Mouse (Mus musculus) midbrain, embryonic 13.5 days (tissue): ENCODE measurements at regions not wholly inside any gene's neighbourhood (a gene's known extent, or its start where the extent isn't known, plus 50 kb on each side); places are given as distances from the start of the nearest gene placed in this dataset.

ENCODE experiments used
- ATAC-seq: fragments of 200-750 bp; cut with Nextera tagmentation; 2 replicates; pipeline ENCODE4 v1.8.0; 2017; ENCODE audit warnings: mild to moderate bottlenecking, moderate TSS enrichment, moderate library complexity
- H3K27ac ChIP-seq: fragments of 300-500 bp; sonication (generic); 2 replicates; pipeline ENCODE4 v1.5.1; 2015; ENCODE audit warnings: inconsistent platforms, mild to moderate bottlenecking, moderate library complexity
- H3K27me3 ChIP-seq: fragments of 300-500 bp; sonication (generic); 2 replicates; pipeline ENCODE4 v1.6.1; 2015; ENCODE audit warnings: mild to moderate bottlenecking, inconsistent platforms
- H3K36me3 ChIP-seq: fragments of 300-500 bp; sonication (generic); 2 replicates; pipeline ENCODE4 v1.6.1; 2015; ENCODE audit warnings: mild to moderate bottlenecking, inconsistent platforms
- H3K4me1 ChIP-seq: fragments of 300-500 bp; sonication (generic); replicated peaks from 2 replicates; pipeline ENCODE4 v1.6.1; 2015; ENCODE audit warnings: inconsistent platforms
- H3K4me2 ChIP-seq: fragments of 300-500 bp; sonication (generic); replicated peaks from 2 replicates; pipeline ENCODE4 v1.6.1; 2015; ENCODE audit warnings: moderate library complexity, mild to moderate bottlenecking, inconsistent platforms
- H3K4me3 ChIP-seq: fragments of 300-500 bp; sonication (generic); replicated peaks from 2 replicates; pipeline ENCODE4 v1.5.1; 2015; ENCODE audit warnings: mild to moderate bottlenecking, inconsistent platforms
- H3K9ac ChIP-seq: fragments of 300-500 bp; sonication (generic); replicated peaks from 2 replicates; pipeline ENCODE4 v1.6.1; 2015; ENCODE audit warnings: mild to moderate bottlenecking, inconsistent platforms
- H3K9me3 ChIP-seq: fragments of 300-500 bp; sonication (generic); 2 replicates; pipeline ENCODE4 v1.6.1; 2016; ENCODE audit warnings: mild to moderate bottlenecking, inconsistent platforms
- WGBS: fragments of 180-500 bp; shearing (Covaris S2); methylation state at CpG from one replicate; pipeline ENCODE4 v1.1.7; 2015; 5-methylcytosine and 5-hydroxymethylcytosine counted together

- Histone ChIP-seq H3K27me3 (no peaks in the 10 kb centered on the region), H3K9ac (peak overlapping the region; percentile 50), H3K4me3 (peak overlapping the region; percentile 23), H3K9me3 (no peaks in the 10 kb centered on the region), H3K36me3 (peaks cover 23% of the 10 kb centered on the region), H3K27ac (peak overlapping the region; percentile 75), H3K4me2 (peak overlapping the region; percentile 45), H3K4me1 (peaks cover 19% of the 10 kb centered on the region)
- 53% methylated on average over 6 of the region's 6 CpGs for WGBS
- ATAC-seq, result no peak
Measured at GRCm38 (mm10) chr3:17799120-17799519, 149.1 kb upstream of the Cypt12 start.

GRCm38 (mm10) chr3:17800810-17801209 lies 147.4 kb upstream of the Cypt12 start:
- peak overlapping the region; percentile 43 for H3K4me2 ChIP-seq
- H3K4me3 ChIP-seq, result no peak overlapping the region
- WGBS, result 68% methylated on average over 2 of the region's 2 CpGs
- H3K27ac ChIP-seq, result peak overlapping the region; percentile 75
- ATAC-seq, result no peak
- peak overlapping the region; percentile 48; the same call in 1 of the 2 replicates for H3K9ac ChIP-seq
- H3K4me1 ChIP-seq, result peaks cover 27% of the 10 kb centered on the region
- peaks cover 8% of the 10 kb centered on the region for H3K36me3 ChIP-seq
- H3K27me3 ChIP-seq, result no peaks in the 10 kb centered on the region
- no peaks in the 10 kb centered on the region for H3K9me3 ChIP-seq

- no peaks in the 10 kb centered on the region for H3K9me3 ChIP-seq
- 0 out of 2 replicates have a peak, but pooled peaks have one; percentile 16 for ATAC-seq
- H3K4me1 ChIP-seq, result peaks cover 24% of the 10 kb centered on the region
- WGBS, result 64% methylated on average over 5 of the region's 5 CpGs
- peak overlapping the region; percentile 81 for H3K27ac ChIP-seq
- H3K27me3 ChIP-seq, result no peaks in the 10 kb centered on the region
- H3K9ac ChIP-seq, result peak overlapping the region; percentile 49
- H3K4me2 ChIP-seq, result peak overlapping the region; percentile 32
- peaks cover 3% of the 10 kb centered on the region; the same call in 1 of the 2 replicates for H3K36me3 ChIP-seq
- no peak overlapping the region for H3K4me3 ChIP-seq
Measured at GRCm38 (mm10) chr3:17801479-17801878, 146.7 kb upstream of the Cypt12 start.

GRCm38 (mm10) chr3:17805185-17805584 lies 143.0 kb upstream of the Cypt12 start:
- H3K27ac ChIP-seq, result no peak overlapping the region; the same call in 1 of the 2 replicates
- no peak for ATAC-seq
- H3K9ac ChIP-seq, result no peak overlapping the region

GRCm38 (mm10) chr3:17811290-17811689 lies 136.9 kb upstream of the Cypt12 start:
- no peaks in the 10 kb centered on the region for H3K27me3 ChIP-seq
- peak; percentile 73 for ATAC-seq
- H3K27ac ChIP-seq, result peak overlapping the region; percentile 59
- no peaks in the 10 kb centered on the region for H3K9me3 ChIP-seq
- WGBS, result 27% methylated on average over 6 of the region's 6 CpGs
- no peak overlapping the region for H3K4me2 ChIP-seq
- no peak overlapping the region for H3K4me3 ChIP-seq
- H3K36me3 ChIP-seq, result no peaks in the 10 kb centered on the region
- H3K9ac ChIP-seq, result no peak overlapping the region
- H3K4me1 ChIP-seq, result peaks cover 13% of the 10 kb centered on the region

More at GRCm38 (mm10) chr3:17805185-17805584, 143.0 kb upstream of the Cypt12 start:
- Histone ChIP-seq H3K27me3 (no peaks in the 10 kb centered on the region), H3K4me1 (peaks cover 21% of the 10 kb centered on the region; the same call in 1 of the 2 replicates), H3K4me3 (no peak overlapping the region), H3K36me3 (no peaks in the 10 kb centered on the region), H3K9me3 (no peaks in the 10 kb centered on the region), H3K4me2 (no peak overlapping the region)
- 69% methylated on average over 1 of the region's 1 CpGs for WGBS

- H3K27ac ChIP-seq, result no peak overlapping the region
- peak; percentile 55; the same call in 1 of the 2 replicates for ATAC-seq
- no peaks in the 10 kb centered on the region for H3K4me1 ChIP-seq
- H3K36me3 ChIP-seq, result no peaks in the 10 kb centered on the region
- no peak overlapping the region for H3K4me3 ChIP-seq
- H3K4me2 ChIP-seq, result no peak overlapping the region
- H3K9me3 ChIP-seq, result no peaks in the 10 kb centered on the region
- no peak overlapping the region for H3K9ac ChIP-seq
- H3K27me3 ChIP-seq, result no peaks in the 10 kb centered on the region
- 63% methylated on average over 3 of the region's 3 CpGs for WGBS
Measured at GRCm38 (mm10) chr3:17824201-17824600, 124.0 kb upstream of the Cypt12 start.

GRCm38 (mm10) chr3:17824662-17825061 lies 123.5 kb upstream of the Cypt12 start:
- ATAC-seq, result no peak
- H3K4me2 ChIP-seq, result no peak overlapping the region

GRCm38 (mm10) chr3:17825254-17825890 lies 122.8 kb upstream of the Cypt12 start:
- no peak overlapping the region for H3K4me2 ChIP-seq
- WGBS, result 71% methylated on average over 3 of the region's 3 CpGs
- no peak overlapping the region for H3K4me3 ChIP-seq
- H3K9ac ChIP-seq, result no peak overlapping the region
- H3K36me3 ChIP-seq, result no peaks in the 10 kb centered on the region
- no peaks in the 10 kb centered on the region for H3K27me3 ChIP-seq
- H3K4me1 ChIP-seq, result no peaks in the 10 kb centered on the region
- no peaks in the 10 kb centered on the region for H3K9me3 ChIP-seq
- peak; percentile 73 for ATAC-seq
- no peak overlapping the region for H3K27ac ChIP-seq

More at GRCm38 (mm10) chr3:17824662-17825061, 123.5 kb upstream of the Cypt12 start:
- Histone ChIP-seq H3K27ac (no peak overlapping the region), H3K27me3 (no peaks in the 10 kb centered on the region), H3K36me3 (no peaks in the 10 kb centered on the region), H3K9ac (no peak overlapping the region), H3K9me3 (no peaks in the 10 kb centered on the region), H3K4me3 (no peak overlapping the region), H3K4me1 (no peaks in the 10 kb centered on the region)
- 51% methylated on average over 4 of the region's 4 CpGs for WGBS

- no peak overlapping the region for H3K9ac ChIP-seq
- H3K27ac ChIP-seq, result no peak overlapping the region
- no peaks in the 10 kb centered on the region for H3K4me1 ChIP-seq
- H3K4me3 ChIP-seq, result no peak overlapping the region
- WGBS, result 45% methylated on average over 1 of the region's 1 CpGs
- no peak for ATAC-seq
- H3K4me2 ChIP-seq, result no peak overlapping the region
- no peaks in the 10 kb centered on the region for H3K36me3 ChIP-seq
- no peaks in the 10 kb centered on the region for H3K27me3 ChIP-seq
- no peaks in the 10 kb centered on the region for H3K9me3 ChIP-seq
Measured at GRCm38 (mm10) chr3:17834706-17835105, 113.5 kb upstream of the Cypt12 start.

GRCm38 (mm10) chr3:17847609-17848008 lies 100.6 kb upstream of the Cypt12 start:
- no peaks in the 10 kb centered on the region for H3K27me3 ChIP-seq

GRCm38 (mm10) chr3:17848181-17848580 lies 100.0 kb upstream of the Cypt12 start:
- H3K4me3 ChIP-seq, result no peak overlapping the region
- no peaks in the 10 kb centered on the region for H3K9me3 ChIP-seq
- ATAC-seq, result peak; percentile 4; the same call in 1 of the 2 replicates
- no peak overlapping the region for H3K9ac ChIP-seq
- H3K4me1 ChIP-seq, result no peaks in the 10 kb centered on the region
- H3K36me3 ChIP-seq, result no peaks in the 10 kb centered on the region
- H3K27ac ChIP-seq, result no peak overlapping the region
- no peaks in the 10 kb centered on the region for H3K27me3 ChIP-seq
- H3K4me2 ChIP-seq, result no peak overlapping the region

More at GRCm38 (mm10) chr3:17847609-17848008, 100.6 kb upstream of the Cypt12 start:
- Histone ChIP-seq H3K9me3 (no peaks in the 10 kb centered on the region), H3K27ac (no peak overlapping the region), H3K4me2 (no peak overlapping the region), H3K4me1 (no peaks in the 10 kb centered on the region), H3K36me3 (no peaks in the 10 kb centered on the region), H3K4me3 (no peak overlapping the region), H3K9ac (no peak overlapping the region)
- no peak for ATAC-seq
- 85% methylated on average over 7 of the region's 7 CpGs for WGBS

- H3K36me3 ChIP-seq, result no peaks in the 10 kb centered on the region
- ATAC-seq, result no peak
- H3K9me3 ChIP-seq, result no peaks in the 10 kb centered on the region
- WGBS, result 92% methylated on average over 3 of the region's 3 CpGs
- no peaks in the 10 kb centered on the region for H3K27me3 ChIP-seq
- no peak overlapping the region for H3K4me3 ChIP-seq
- H3K27ac ChIP-seq, result no peak overlapping the region
- no peaks in the 10 kb centered on the region for H3K4me1 ChIP-seq
- no peak overlapping the region for H3K4me2 ChIP-seq
- H3K9ac ChIP-seq, result no peak overlapping the region
Measured at GRCm38 (mm10) chr3:17862367-17862766, 85.8 kb upstream of the Cypt12 start.

GRCm38 (mm10) chr3:17865112-17865511 lies 83.1 kb upstream of the Cypt12 start:
- Histone ChIP-seq H3K9ac (no peak overlapping the region), H3K9me3 (no peaks in the 10 kb centered on the region), H3K4me1 (no peaks in the 10 kb centered on the region), H3K27me3 (no peaks in the 10 kb centered on the region), H3K36me3 (no peaks in the 10 kb centered on the region), H3K4me3 (no peak overlapping the region), H3K4me2 (no peak overlapping the region), H3K27ac (no peak overlapping the region)
- 85% methylated on average over 4 of the region's 4 CpGs for WGBS
- ATAC-seq, result no peak
